Mouse (Mus musculus) megakaryocyte-erythroid progenitor cell, adult 5-6 weeks (primary cell): ENCODE measurements around the gene Diablo. TPM values are rescaled to one million over a fixed set of nuclear protein-coding genes. Genes with fewer than 3 reads are reported as not detected.

ENCODE experiments used
- ATAC-seq: replicated peaks from 2 replicates; pipeline ENCODE4 v1.8.0; 2016; ENCODE audit warnings: mild to moderate bottlenecking, inconsistent platforms; ENCODE audit not compliant: severe bottlenecking, poor library complexity, low FRiP score, low TSS enrichment
- total RNA-seq, 2 experiments: library from RNA; stranded (forward) in 1 of 2; stranded (reverse) in 1 of 2; fragments of 200-1000, 215-1000 nt in 1 of 2; fragments of >200 nt in 1 of 2; fragmentation: Nextera tagmentation in 1 of 2; gene quantifications; 2 replicates each; pipeline ENCODE4 v1.2.3; 2014 to 2017

The Diablo gene
- total RNA-seq, 2 experiments from 2014 or later: 49.8 to 76.8 TPM

- no peak for ATAC-seq
These were observed 15.1 kb downstream of the Diablo start for GRCm38 (mm10) chr5:123508921-123509320.

GRCm38 (mm10) chr5:123507936-123508723, 15.8 kb downstream of the Diablo start:
- ATAC-seq: peak; percentile 83

DNA sequence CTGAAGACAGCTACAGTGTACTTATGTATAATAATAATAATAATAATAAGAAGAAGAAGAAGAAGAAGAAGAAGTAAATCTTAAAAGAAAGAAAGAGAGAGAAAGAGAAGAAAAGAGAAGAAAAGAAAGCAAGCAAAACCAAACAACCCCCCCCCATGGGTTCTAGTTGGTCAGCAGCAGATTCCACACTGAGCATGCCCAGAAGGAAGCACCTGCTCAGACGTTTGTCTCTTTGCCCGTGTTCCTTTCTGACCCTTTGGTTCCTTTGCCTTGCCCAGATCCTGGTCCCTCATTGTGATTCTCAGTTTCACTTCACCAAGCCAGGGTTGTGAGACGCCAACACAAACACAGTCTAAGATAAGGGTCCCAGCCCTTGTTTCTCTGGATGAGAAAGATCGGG, 22.0 kb downstream of the Diablo start:
- ATAC-seq: no peak

- 0 out of 2 replicates have a peak, but pooled peaks have one; percentile 47 for ATAC-seq
These were observed 24.3 kb downstream of the Diablo start for GRCm38 (mm10) chr5:123499717-123500116.

- ATAC-seq: no peak
These were observed 34.0 kb downstream of the Diablo start for GRCm38 (mm10) chr5:123489935-123490334.

DNA sequence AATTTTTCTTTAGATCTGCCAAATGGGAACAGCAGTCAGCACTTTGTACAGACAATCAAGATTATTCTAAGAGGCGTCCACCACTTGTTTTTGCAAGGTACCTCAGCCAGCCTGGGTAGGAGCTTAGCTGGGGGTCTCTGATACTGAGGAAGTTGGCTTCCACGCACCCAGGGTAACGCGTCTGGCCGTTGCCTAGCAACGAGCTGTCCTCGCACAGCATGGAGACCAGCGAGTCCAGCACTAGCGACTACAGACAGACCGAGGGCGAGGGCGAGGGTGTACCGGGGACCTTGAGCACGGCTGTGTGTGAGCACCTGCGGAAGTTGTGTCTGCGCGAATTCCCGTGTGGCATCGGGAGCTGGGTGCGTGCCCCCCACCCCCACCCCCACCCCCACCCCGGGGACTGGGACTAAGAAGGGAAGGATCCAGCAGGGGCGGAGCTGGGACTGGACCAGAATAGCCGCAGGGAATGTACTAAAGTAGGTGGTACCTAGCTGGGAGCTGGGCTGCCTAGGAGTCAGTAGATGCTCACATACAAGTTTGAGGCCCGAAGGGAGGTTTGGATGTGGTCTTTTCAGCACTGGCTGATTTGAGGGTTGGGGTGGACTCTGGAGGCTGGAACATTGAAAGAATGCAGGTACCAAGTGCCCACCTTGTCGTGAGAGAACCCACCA, 34.7 kb downstream of the Diablo start, which contains the start of the genes Lrrc43 and Il31:
Gene Lrrc43, plus strand, starts transcription at position 194 of the 674 bp plus-strand sequence.
Gene Il31, minus strand, starts transcription at position 378 of the 674 bp plus-strand sequence.
- no peak for ATAC-seq

DNA sequence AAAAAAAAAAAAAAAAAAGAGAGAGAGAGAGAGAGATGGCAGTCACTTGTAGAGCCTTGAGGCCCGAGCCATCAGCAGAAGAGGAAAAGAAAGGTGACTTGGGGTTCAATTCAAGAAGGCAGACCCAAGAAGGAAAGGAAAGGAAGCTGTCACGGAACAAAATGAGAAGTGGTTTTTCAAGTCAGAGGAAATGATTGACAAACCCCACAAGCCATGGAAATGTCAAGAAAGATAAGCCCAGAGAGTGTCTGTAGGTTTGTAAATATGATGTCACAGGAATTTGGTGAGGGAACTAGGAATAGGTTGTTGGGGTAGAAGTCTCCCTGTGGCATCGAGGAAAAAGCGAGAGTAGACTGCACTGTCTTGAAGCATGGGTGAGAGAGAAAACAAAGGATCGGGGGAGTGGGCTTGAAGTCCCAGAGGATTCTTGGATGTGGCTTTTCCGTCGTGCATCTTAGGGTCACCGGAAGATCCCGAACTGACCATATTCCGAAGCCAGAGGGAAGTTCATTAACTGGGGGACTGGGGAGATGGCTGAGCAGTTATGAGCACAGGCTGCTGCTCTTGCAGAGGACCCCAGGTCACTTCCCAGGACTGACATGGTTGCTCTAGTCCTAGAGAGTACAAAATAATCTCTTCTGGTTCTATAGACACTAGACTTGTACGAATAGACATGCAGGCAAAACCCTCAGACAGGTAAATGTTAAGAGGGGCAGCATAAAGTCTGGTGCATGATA, 36.1 kb downstream of the Diablo start:
- no peak for ATAC-seq

GRCm38 (mm10) chr5:123473817-123474216, 50.2 kb downstream of the Diablo start:
- ATAC-seq: no peak

- ATAC-seq: no peak
These were observed 53.1 kb downstream of the Diablo start for GRCm38 (mm10) chr5:123470784-123471400.

DNA sequence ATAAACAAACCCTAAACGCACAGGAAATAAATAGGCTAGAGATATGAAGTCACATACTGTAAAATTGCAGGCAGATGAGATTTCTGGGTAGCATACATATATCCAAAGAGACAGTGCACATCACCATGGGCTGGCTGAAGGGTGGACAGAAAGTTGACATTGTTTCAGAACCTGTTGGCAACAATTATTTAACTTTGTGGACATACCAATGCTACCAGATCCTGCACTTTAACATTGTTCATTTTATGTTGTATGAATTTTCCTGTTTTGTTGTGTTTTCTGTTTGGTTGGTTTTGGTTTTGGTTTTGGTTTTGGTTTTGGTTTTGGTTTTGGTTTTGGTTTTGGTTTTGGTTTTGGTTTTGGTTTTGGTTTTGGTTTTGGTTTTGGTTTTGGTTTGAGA, 59.3 kb downstream of the Diablo start:
- no peak for ATAC-seq

GRCm38 (mm10) chr5:123461420-123461819, 62.6 kb downstream of the Diablo start:
- no peak for ATAC-seq

Other genes starting within 250 kb of the Diablo start
- gene Bcl7a, start 180.3 kb downstream of the Diablo start, total RNA-seq (2014; fragmentation: Nextera tagmentation): 34.6 and 46.7 TPM in 2 replicates
- 18.7 and 26.4 TPM in 2 replicates for gene Bcl7a, start 180.3 kb downstream of the Diablo start, total RNA-seq (2017)
- gene Mlxip, start 129.4 kb downstream of the Diablo start, total RNA-seq (2014; fragmentation: Nextera tagmentation): 25.0 and 30.1 TPM in 2 replicates
- 5.1 and 7.9 TPM in 2 replicates for gene Mlxip, start 129.4 kb downstream of the Diablo start, total RNA-seq (2017)
- not detected in 2 replicates for gene Lrrc43, start 34.9 kb downstream of the Diablo start, total RNA-seq (2014; fragmentation: Nextera tagmentation)
- gene Lrrc43, start 34.9 kb downstream of the Diablo start, total RNA-seq (2017): not detected in 2 replicates
- not detected in 2 replicates for gene Il31, start 34.7 kb downstream of the Diablo start, total RNA-seq (2014; fragmentation: Nextera tagmentation)
- gene Il31, start 34.7 kb downstream of the Diablo start, total RNA-seq (2017): not detected in 2 replicates
- gene B3gnt4, start 13.7 kb downstream of the Diablo start, total RNA-seq (2014; fragmentation: Nextera tagmentation): 0.94 TPM in 1 of 2 replicates, not detected in the other
- 0.30 and 0.38 TPM in 2 replicates for gene B3gnt4, start 13.7 kb downstream of the Diablo start, total RNA-seq (2017)
- gene Gm49027, start 1.3 kb upstream of the Diablo start, total RNA-seq (2014; fragmentation: Nextera tagmentation): 4.2 TPM in 1 of 2 replicates, not detected in the other
- 0.23 TPM in 1 of 2 replicates, not detected in the other for gene Gm49027, start 1.3 kb upstream of the Diablo start, total RNA-seq (2017)
- gene Vps33a, start 48.9 kb upstream of the Diablo start, total RNA-seq (2014; fragmentation: Nextera tagmentation): 30.6 and 35.7 TPM in 2 replicates
- gene Vps33a, start 48.9 kb upstream of the Diablo start, total RNA-seq (2017): 20.8 and 31.6 TPM in 2 replicates
- gene Clip1, start 160.4 kb upstream of the Diablo start, total RNA-seq (2014; fragmentation: Nextera tagmentation): 45.2 and 52.4 TPM in 2 replicates
- 45.0 and 64.8 TPM in 2 replicates for gene Clip1, start 160.4 kb upstream of the Diablo start, total RNA-seq (2017)
- gene Zcchc8, start 196.9 kb upstream of the Diablo start, total RNA-seq (2014; fragmentation: Nextera tagmentation): 55.3 and 79.3 TPM in 2 replicates
- gene Zcchc8, start 196.9 kb upstream of the Diablo start, total RNA-seq (2017): 59.3 and 167 TPM in 2 replicates
- gene Rsrc2, start 225.2 kb upstream of the Diablo start, total RNA-seq (2014; fragmentation: Nextera tagmentation): 108 and 119 TPM in 2 replicates
- 335 and 401 TPM in 2 replicates for gene Rsrc2, start 225.2 kb upstream of the Diablo start, total RNA-seq (2017)
- gene Kntc1, start 225.5 kb upstream of the Diablo start, total RNA-seq (2014; fragmentation: Nextera tagmentation): 56.1 and 72.6 TPM in 2 replicates
- gene Kntc1, start 225.5 kb upstream of the Diablo start, total RNA-seq (2017): 29.7 and 48.6 TPM in 2 replicates